Mouse (Mus musculus) thymus, postnatal 0 days (tissue): ENCODE data around the gene Actl6b. TPM values are rescaled to one million over a fixed set of nuclear protein-coding genes. Genes with fewer than 3 reads are reported as not detected.

Experiments
- DNase-seq: peaks from one replicate; pipeline ENCODE4 v3.0.0-alpha.2; 2015; ENCODE audit warnings: low spot score
- polyA plus RNA-seq: library from polyadenylated mRNA; unstranded; fragments of >200 nt; fragmentation: Nextera tagmentation; extraction: Ambion mirVana; gene quantifications from 2 replicates; pipeline ENCODE4 v1.2.1, GENCODE M21; 2015

The Actl6b gene
- polyA plus RNA-seq = 0.14 TPM in 1 of 2 replicates, not detected in the other

- DNase-seq = peak; percentile 63
Measured at GRCm38 (mm10) chr5:137553411-137553837, at the start of gene Actl6b. Gene Actl6b (plus strand): TSS chr5:137553517.

DNA sequence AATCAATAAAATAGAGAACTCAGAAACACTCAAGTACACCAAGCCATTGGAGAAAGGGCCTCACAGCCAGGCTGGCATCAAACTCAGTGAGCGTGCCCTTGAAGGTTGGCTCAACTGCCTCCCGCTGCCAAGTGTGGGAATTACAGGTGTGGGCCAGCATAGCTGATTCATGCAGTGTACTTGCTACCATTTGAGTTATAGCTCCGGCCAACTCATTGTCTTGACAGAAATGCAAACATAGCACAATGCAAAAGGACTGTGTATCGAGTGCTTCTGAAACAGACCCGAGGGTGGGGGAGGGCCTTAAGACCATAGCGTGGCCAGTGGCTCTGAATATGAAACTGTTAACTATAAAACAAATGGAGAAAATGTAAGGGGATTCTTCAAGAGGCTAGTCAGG, 49.3 kb upstream of the Actl6b start:
- DNase-seq = peak; percentile 35

- peak; percentile 69 for DNase-seq
Measured at GRCm38 (mm10) chr5:137510014-137510501, 43.3 kb upstream of the Actl6b start.

DNA sequence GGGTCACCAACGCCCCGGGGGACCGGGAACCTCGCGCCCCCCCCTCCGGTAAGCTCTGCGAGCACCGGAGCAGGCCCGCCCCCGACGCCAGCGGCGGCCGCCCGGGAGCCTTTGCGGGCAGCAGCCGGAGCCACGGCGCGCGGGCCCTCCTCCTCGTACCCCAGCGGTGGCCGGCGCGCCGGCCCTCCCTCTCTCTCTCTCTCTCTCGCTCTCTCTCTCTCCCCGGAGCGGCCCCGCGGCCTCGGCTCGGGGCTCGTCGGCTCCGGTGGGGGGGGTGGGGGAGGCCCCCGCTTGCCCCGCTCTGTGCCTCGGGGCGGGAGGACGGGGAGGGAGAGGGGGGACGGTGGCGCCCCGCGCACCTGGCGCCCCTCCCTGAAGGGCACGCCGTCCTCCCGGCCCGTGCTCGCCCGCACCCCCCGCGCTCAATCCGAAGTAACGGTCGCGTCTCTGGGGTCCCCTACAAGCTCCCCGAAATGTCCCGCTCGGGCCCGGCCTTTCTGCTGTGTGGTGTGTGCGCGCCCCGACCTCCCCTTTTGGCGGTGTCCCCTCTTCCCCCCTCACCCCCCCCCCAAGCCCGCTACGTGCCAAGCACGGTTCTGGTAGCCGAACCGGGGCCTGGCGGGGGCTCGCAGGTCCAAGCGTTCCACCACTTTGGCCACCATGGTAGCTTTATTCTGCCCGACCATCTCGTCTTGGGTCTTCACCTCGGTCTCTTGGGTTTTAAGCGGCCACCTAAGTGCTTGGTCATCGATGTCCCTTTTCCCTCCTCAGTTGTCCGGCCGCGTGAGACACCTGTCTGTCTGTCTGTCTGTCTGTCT, 42.5 kb upstream of the Actl6b start:
- DNase-seq = peak; percentile 56

- no peak for DNase-seq
Measured at GRCm38 (mm10) chr5:137511706-137512105, 41.6 kb upstream of the Actl6b start.

DNA sequence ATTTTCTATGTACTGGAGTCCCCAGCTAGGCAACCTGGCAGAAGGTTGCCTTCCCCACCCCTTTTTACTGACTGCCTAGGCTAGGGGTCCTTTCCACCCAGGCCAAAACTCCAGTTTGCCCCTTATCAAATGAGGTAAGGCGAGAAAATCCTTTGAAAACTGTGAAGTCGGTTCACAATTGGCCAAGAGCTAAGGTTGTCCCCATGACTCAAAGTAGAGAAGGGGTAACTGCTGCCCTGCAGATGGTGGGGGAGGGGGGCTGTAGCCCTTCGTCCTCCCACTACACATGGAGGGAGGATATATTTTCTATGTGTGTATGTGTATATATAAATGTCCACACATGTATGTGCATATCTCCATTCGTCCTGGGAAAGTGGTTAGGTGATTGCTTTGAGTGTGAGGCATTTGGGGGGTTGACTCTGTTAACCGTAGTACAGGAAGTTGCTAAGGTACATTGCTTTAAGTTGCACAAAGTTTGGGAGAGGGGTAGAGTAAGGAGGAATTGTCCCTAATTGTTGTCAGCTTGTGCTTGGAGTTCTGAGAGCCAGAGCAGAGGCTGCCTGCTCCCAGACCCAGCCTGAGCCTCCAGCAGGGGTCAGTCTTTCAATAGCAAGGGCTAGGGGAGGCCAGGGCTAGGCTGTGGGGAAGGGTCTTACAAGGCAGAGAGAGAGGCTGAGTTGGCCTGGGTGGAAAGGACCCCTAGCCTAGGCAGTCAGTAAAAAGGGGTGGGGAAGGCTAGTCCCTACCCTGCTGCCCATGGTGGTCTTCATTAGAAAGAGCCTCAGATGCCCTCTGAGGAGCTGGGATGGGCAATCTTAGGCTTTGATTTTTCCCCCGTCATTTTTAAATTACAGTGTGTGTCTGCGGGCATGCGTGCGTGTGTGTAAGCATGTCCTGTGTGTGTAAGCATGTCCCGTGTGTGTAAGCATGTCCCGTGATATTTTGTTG, 40.2 kb upstream of the Actl6b start:
- no peak for DNase-seq

DNA sequence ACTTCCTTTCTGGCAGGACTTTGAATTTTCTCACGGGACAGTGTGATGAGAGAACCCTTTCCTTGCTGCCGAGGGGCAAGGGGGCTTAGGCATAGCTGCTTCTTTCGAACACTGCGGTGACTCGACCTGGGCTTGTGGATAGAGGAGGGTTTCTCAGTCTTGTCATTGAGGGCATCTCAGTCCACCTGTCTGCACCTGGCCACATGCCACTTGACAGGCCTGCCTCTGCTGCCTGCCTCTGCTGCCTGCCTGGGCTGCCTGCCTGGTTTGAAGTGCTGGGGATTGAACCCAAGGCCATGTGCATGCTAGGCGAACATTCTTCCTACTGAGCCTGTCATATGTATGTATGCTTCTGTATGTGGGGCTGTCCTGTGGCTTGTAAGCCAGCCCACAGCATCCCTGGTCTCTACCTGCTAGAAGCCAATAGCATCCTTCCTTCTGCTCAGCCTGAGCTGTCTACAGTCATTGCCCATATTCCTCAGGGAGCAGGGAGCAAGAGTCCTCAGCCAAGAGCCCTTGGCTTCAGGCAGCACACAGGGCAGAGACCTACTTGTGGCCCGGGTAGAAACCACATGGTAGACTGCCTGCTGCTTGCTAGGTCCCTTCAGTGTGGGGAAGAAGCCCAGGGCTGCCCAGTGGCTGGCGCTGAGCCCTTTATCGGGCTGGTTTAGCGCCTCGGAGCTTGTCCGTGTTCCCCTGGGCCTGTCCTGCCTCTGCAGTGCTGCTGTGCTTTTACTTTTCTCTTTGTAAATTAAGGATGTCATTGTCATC, 39.2 kb upstream of the Actl6b start:
- DNase-seq = no peak

DNA sequence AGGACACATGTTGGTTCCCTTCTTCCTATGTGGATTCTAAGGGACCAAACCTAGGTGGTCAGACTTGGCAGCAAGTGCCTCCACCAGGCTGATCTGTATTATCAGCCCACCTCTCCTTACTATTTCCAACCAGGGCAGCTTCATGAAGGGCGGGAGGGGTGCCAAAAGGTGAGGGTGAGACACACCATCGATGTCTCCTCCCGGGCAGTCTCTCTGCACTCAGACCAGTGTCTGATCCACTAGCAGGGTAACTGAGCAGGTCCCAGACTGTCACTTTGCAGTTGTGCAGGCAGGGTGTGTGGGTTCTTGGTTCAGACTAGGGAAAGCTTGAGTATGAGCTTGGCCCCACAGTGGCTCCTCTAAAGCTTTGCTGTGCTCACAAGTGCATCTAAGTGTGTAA, 38.5 kb upstream of the Actl6b start:
- DNase-seq = no peak

GRCm38 (mm10) chr5:137518436-137518835, 34.9 kb upstream of the Actl6b start, which contains the start of gene Gigyf1:
Gene Gigyf1 (plus strand): TSS chr5:137518548.
- DNase-seq = no peak

GRCm38 (mm10) chr5:137519691-137520550, 33.4 kb upstream of the Actl6b start:
- no peak for DNase-seq

- no peak for DNase-seq
Measured at GRCm38 (mm10) chr5:137521861-137522260, 31.5 kb upstream of the Actl6b start.

GRCm38 (mm10) chr5:137522711-137523110, 30.6 kb upstream of the Actl6b start:
- no peak for DNase-seq

DNA sequence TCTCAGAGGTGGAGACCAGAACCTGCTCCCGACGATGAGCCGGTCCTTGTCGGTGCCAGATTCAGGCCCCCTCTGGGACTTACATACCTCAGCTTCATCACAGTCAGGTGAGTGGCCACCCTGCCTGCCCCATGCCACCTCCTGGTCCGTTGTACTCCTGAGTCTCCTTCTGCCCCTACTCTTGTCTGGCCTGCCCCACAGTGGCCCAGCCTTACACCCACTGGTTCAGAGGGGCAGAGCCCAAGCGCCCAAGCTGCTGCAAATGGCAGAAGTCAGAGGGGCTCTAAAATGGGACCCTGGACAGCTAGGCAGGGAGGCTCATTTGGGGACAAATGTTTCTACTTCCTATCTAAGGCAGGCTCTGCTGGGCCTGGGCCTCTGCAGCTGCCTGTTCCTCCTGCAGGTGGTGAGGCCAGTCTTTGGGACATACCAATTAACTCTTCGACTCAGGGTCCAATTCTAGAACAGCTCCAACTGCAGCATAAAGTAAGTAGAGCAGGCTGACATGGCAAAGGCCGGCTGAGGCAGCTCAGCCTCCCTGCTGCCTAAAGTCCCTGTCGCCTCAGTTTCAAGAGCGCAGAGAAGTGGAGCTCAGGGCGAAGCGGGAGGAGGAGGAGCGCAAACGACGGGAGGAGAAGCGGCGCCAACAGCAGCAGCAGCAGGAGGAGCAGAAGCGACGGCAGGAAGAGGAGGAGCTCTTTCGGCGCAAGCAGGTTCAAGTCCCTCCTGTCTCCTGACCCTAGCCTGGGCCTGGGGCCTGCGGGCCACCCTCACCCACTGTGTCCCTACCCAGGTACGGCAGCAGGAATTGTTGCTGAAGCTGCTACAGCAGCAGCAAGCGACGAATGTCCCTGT, 29.7 kb upstream of the Actl6b start:
- no peak for DNase-seq

DNA sequence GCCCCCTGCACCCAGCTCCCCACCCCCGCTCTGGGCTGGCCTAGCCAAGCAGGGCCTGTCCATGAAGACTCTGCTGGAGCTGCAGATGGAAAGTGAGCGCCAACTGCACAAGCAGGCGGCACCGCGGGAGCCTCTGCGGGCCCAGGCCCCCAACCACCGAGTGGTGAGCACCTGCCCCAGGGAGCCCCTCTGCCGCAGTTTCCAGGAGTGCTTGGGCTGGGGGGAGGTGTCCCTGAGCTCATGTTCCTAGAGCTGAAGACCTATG, 29.1 kb upstream of the Actl6b start:
- DNase-seq = no peak

DNA sequence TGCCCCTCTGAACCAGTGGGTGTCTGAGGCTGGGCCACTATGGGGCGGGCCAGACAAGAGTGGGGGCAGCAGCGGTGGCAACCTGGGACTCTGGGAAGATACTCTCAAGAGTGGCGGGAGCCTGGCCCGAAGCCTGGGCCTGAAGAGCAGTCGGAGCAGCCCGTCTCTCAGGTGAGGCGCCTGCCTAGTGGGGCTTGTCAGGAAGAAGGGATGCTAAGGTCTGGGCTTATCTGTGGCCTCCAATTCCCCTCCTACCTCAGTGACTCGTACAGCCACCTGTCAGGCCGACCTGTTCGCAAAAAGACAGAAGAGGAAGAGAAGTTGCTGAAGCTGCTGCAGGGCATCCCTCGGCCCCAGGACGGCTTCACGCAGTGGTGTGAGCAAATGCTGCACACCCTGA, 28.6 kb upstream of the Actl6b start:
- DNase-seq = no peak

DNA sequence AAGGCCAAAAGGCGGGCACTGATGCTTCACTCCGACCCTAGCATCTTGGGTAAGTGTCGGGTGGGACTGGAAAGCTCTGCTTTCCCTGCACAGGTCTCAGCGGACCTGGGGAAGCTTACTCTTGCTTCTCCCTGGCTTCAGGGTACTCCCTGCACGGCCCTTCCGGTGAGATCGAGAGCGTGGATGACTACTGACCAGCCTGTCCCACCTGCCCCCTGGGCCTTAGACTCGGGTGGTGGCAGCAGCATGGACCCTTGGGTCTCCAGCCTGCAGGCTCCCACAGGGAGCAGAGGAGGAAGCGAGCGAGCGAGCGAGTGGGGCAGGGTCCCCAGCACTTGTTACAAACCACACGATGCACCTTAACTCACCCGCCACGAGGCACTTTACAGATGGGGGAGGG, 27.8 kb upstream of the Actl6b start:
- DNase-seq = no peak

DNA sequence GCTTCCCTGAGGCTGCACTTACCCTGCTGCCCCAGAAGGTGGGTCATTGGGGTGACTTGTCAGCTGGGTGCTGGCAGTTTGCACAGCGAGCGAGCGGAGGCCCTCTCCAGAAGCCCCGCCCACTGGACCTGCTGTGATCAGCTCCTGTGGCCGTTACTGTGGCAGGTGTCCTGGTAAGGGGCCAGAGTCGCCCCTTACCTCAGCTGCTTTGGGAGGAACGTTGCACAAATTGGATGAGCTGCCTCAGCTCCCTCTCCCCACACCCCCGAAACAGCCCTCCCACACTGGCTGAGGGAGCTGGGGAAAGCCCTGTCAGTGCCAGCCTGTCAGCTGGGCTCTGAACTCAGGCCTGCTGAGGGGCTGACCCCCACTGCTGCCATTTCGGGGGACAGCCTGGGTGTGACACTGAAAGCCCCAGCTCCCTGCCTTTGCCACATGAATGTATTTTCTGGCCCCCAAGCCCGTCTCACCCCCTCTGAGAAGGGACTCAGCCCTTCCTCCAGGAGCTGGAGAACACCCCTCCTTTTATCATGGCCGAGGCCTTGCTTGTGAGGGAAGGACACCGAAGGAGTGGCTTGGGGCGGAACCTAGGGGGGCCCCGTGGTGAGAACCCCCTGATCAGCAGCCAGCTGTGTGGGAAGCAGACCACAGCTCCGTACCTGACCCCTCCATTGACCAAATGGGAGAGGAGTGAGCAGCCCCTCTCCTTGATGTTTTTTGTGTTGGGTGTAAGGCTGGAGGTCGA, 27.0 kb upstream of the Actl6b start:
- peak; percentile 42 for DNase-seq

DNA sequence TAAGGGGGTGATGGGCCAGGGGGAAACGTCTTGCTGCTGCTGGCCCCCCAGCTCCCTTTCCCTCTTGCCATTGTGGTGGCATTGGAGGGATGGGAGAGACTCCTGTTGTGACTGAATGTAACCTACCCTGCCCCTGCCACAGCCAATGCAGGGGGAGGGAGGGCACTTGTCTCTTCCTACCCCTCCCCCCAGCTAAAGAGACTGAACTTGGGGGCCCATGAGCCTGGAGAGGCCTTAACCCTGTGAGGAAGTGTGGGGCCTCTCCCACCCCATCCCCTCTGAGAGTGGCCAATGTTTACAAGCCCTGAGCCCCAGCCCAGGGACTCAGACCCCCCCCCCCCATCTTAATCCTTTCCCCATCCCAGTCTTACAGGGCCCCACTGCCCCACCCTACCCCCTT, 25.9 kb upstream of the Actl6b start:
- no peak for DNase-seq
